ENCODE assay signal across 19 mouse cellular contexts in the genomic region with DNA sequence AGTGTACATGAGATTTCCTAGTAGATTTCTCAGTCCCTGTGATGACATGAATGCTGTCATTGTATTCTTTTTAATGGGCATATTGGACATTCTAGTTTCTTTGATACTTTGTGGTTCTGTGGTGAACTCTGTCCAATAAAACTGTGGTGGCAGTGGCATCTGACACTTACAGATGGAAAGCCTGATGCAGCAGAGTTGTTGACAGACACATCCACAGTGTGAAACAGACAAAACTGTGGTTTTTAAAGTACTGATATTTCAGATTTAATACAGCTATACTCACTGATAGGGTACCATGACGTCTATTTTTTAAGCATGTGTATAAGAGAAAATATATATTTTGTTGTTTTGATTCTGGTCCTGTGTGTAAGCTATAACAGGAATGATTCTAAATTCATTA.
"Had no signal": no experiment of that assay in that cellular context is flagged by ENCODE, and none has a peak within 500 bp of the region (broad histone marks: within the 10 kb centered on the region; RNA-seq: fewer than 3 reads in every experiment).

No protein-coding gene starts in this region.

- ATAC-seq: midbrain, embryonic 16.5 days had no signal

- H3K27me3 ChIP-seq: lung, embryonic 15.5 days; midbrain, embryonic 12.5 days; neural tube, embryonic 13.5 days; neural tube, embryonic 15.5 days had no signal

- H3K27ac ChIP-seq: lung, embryonic 15.5 days; midbrain, embryonic 10.5 days; midbrain, embryonic 12.5 days; neural tube, embryonic 13.5 days; neural tube, embryonic 15.5 days had no signal

- H3K4me3 ChIP-seq: lung, embryonic 15.5 days; midbrain, embryonic 10.5 days; midbrain, embryonic 12.5 days; myocyte; neural tube, embryonic 13.5 days; neural tube, embryonic 15.5 days had no signal

- H3K9ac ChIP-seq: lung, embryonic 15.5 days; midbrain, embryonic 12.5 days; neural tube, embryonic 13.5 days; neural tube, embryonic 15.5 days had no signal

- H3K4me1 ChIP-seq: lung, embryonic 15.5 days; midbrain, embryonic 10.5 days; midbrain, embryonic 12.5 days had no signal

- DNase-seq: lung, adult 2 months; lung, postnatal 10 days; lung, postnatal 4 days; midbrain, embryonic 14.5 days; retina, postnatal 1 day; right cerebral cortex, adult 18-20 months; right cerebral cortex, postnatal 25 days; right cerebral cortex, postnatal 4 days; spleen, adult 18-20 months; thymus, adult 18-20 months; thymus, postnatal 14 days; thymus, postnatal 36 days had no signal

- H3K4me2 ChIP-seq: lung, embryonic 15.5 days; midbrain, embryonic 12.5 days; neural tube, embryonic 13.5 days; neural tube, embryonic 15.5 days had no signal

- H3K9me3 ChIP-seq: lung, embryonic 15.5 days; midbrain, embryonic 10.5 days; midbrain, embryonic 12.5 days; neural tube, embryonic 13.5 days; neural tube, embryonic 15.5 days had no signal

- H3K36me3 ChIP-seq: lung, embryonic 15.5 days; midbrain, embryonic 10.5 days; midbrain, embryonic 12.5 days; neural tube, embryonic 13.5 days; neural tube, embryonic 15.5 days had no signal
